Mouse (Mus musculus) megakaryocyte, embryonic 14.5 days (primary cell): ENCODE data around the gene Six6.

Source experiments
- FLI1 ChIP-seq: IDR thresholded peaks from 2 replicates; pipeline ENCODE4 v1.6.1; 2012; ENCODE audit warnings: low read length, inconsistent platforms, mixed read lengths
- GATA1 ChIP-seq: IDR thresholded peaks from 3 replicates; pipeline ENCODE4 v1.6.1; 2012; ENCODE audit warnings: mixed read lengths, low read length, inconsistent platforms, borderline replicate concordance

GRCm38 (mm10) chr12:72938600-72939490 lies 847 bp upstream of the Six6 start:
- TF ChIP-seq GATA1: no peak
- no peak for TF ChIP-seq FLI1
